Mouse (Mus musculus) kidney, postnatal 0 days (tissue): ENCODE measurements at regions not wholly inside any gene's neighbourhood (a gene's known extent, or its start where the extent isn't known, plus 50 kb on each side); places are given as distances from the start of the nearest gene placed in this dataset.

Experiments
- ATAC-seq: fragments of 200-750 bp; cut with Nextera tagmentation; replicated peaks from 2 replicates; pipeline ENCODE4 v1.8.0; 2017; ENCODE audit warnings: low read depth, moderate number of reproducible peaks, moderate TSS enrichment, moderate library complexity; ENCODE audit not compliant: low FRiP score
- DNase-seq: peaks from one replicate; pipeline ENCODE4 v3.0.0-alpha.2; 2016; ENCODE audit warnings: low spot score
- H3K27ac ChIP-seq: fragments of 300-500 bp; sonication (generic); 2 replicates; pipeline ENCODE4 v1.5.1; 2014; ENCODE audit warnings: mild to moderate bottlenecking
- H3K27me3 ChIP-seq: fragments of 300-500 bp; sonication (generic); 2 replicates; pipeline ENCODE4 v1.6.1; 2014; ENCODE audit warnings: low read length, mixed read lengths; ENCODE audit not compliant: insufficient read depth
- H3K36me3 ChIP-seq: fragments of 300-500 bp; sonication (generic); 2 replicates; pipeline ENCODE4 v1.6.1; 2014; ENCODE audit warnings: low read length, mixed read lengths; ENCODE audit not compliant: insufficient read depth
- H3K4me1 ChIP-seq: fragments of 300-500 bp; sonication (generic); replicated peaks from 2 replicates; pipeline ENCODE4 v1.6.1; 2014; ENCODE audit warnings: antibody characterized with exemption, low read length, mixed read lengths; ENCODE audit not compliant: insufficient read depth
- H3K4me2 ChIP-seq: fragments of 300-500 bp; sonication (generic); 2 replicates; pipeline ENCODE4 v1.6.1; 2014; ENCODE audit warnings: mild to moderate bottlenecking, low read length, moderate library complexity, mixed read lengths
- H3K4me3 ChIP-seq: fragments of 300-500 bp; sonication (generic); replicated peaks from 2 replicates; pipeline ENCODE4 v1.5.1; 2014; ENCODE audit warnings: low read depth, low read length
- H3K9ac ChIP-seq: fragments of 300-500 bp; sonication (generic); 2 replicates; pipeline ENCODE4 v1.6.1; 2014; ENCODE audit warnings: low read depth, low read length
- H3K9me3 ChIP-seq: fragments of 300-500 bp; sonication (generic); replicated peaks from 2 replicates; pipeline ENCODE4 v1.6.1; 2016; ENCODE audit warnings: low read length, inconsistent platforms, mixed read lengths
- CTCF ChIP-seq: IDR thresholded peaks from 2 replicates; pipeline ENCODE4 v1.5.1; 2016; ENCODE audit warnings: antibody characterized with exemption, low read depth, mild to moderate bottlenecking, moderate library complexity
- WGBS: fragments of 180-500 bp; shearing (Covaris S2); extraction: QIAGEN DNeasy Blood & Tissue Kit; methylation state at CpG from one replicate; pipeline ENCODE4 v1.1.7; 2014; 5-methylcytosine and 5-hydroxymethylcytosine counted together

DNA sequence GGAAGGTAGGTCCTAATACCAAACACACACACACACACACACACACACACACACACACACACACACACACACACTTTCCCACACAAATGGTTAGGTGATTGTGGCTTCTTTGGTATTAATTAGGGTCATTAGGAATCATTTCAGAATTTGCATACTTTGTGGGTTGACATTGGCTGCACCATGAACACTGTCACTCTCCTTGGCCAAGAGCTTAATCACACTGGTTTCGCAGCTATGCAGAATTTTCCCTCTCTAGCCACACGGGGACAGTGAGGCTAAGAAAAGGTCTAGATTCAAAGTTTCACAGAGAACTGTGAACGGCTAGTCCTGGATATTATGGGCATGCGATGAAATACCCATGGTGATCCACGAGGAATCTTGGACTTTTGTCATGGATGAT, 597.5 kb downstream of the Slc4a3 start:
- 67% methylated on average over 5 of the region's 5 CpGs for WGBS
- TF ChIP-seq CTCF = peak; percentile 14; the same call in 1 of the 2 replicates
- Histone ChIP-seq H3K4me2 (no peak overlapping the region), H3K36me3 (no peaks in the 10 kb centered on the region), H3K27ac (no peak overlapping the region), H3K4me1 (no peaks in the 10 kb centered on the region), H3K27me3 (no peaks in the 10 kb centered on the region), H3K9me3 (no peaks in the 10 kb centered on the region), H3K9ac (no peak overlapping the region), H3K4me3 (no peak overlapping the region)
- DNase-seq (no peak), ATAC-seq (no peak)

DNA sequence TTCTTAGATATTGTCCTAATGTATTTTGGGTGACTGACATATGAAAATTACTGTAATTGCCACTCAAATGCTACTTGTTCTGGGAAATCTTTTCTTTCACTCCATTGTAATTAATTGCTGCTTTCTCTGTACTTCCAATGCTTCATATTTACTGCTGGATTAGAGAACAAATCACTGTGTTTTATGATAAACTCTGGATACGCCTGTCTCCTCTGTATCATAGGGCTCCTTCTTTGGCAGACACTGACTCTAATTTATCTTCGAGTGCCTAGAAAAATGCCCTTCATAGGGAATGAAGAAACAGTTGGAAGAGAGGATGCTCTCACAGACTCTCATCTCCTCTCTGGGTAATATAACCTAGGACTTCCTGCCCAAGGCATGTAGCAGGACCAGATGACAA, 602.9 kb downstream of the Slc4a3 start:
- Histone ChIP-seq H3K4me3 (no peak overlapping the region), H3K27ac (no peak overlapping the region), H3K36me3 (no peaks in the 10 kb centered on the region), H3K27me3 (no peaks in the 10 kb centered on the region), H3K4me1 (no peaks in the 10 kb centered on the region), H3K9me3 (0 out of 2 replicates have a peak, but pooled peaks cover 4% of the 10 kb centered on the region), H3K4me2 (no peak overlapping the region), H3K9ac (no peak overlapping the region)
- DNase-seq = no peak
- no peak for TF ChIP-seq CTCF
- no peak for ATAC-seq
- WGBS = 88% methylated on average over 2 of the region's 2 CpGs

DNA sequence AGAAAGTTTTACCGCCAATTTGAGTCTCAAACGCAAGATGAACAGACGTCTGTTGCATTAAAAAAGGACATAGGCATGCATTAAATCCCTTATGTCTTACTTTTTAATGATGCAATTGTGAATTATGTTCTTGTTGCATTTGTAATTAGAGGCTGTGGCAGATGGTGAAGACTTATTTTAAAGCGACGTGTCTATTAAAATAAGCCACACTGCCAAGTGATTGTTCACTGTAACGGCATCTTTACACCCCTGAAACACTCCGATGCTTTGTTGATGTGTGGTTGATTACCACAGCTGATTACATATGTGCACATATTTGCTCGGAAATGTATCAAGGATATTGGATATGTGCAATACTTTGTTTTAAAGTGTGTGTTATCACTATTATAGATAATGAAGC, 610.2 kb downstream of the Slc4a3 start:
- DNase-seq (no peak), ATAC-seq (no peak)
- H3K27ac ChIP-seq = no peak overlapping the region
- H3K36me3 ChIP-seq = no peaks in the 10 kb centered on the region
- WGBS = 75% methylated on average over 8 of the region's 8 CpGs
- no peak overlapping the region for H3K4me3 ChIP-seq
- no peak overlapping the region for H3K9ac ChIP-seq
- H3K4me2 ChIP-seq = no peak overlapping the region
- H3K9me3 ChIP-seq = no peaks in the 10 kb centered on the region
- no peaks in the 10 kb centered on the region for H3K4me1 ChIP-seq
- H3K27me3 ChIP-seq = no peaks in the 10 kb centered on the region
- TF ChIP-seq CTCF = no peak

DNA sequence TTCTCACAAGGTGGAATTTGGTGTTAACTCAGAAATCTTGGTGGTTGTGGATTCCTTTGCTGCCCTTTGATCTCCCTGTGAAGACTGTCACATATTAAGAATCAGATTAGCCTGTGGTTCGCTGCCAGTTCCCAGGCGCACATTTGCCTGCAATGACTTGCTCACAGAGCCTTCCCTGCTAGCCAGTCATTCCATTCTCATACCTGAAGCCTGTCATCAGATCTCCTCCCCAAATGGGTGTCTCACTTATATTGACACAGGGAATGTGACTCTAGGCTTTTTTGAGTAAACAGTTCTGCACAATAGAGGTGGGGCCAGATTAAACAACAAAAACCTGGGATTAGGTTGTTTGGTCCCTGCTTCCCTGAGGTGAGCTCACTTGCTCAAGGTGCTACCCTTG, 621.4 kb downstream of the Slc4a3 start:
- no peaks in the 10 kb centered on the region for H3K27me3 ChIP-seq
- 72% methylated on average over 2 of the region's 2 CpGs for WGBS
- H3K9ac ChIP-seq = no peak overlapping the region
- no peak overlapping the region for H3K4me3 ChIP-seq
- no peak for ATAC-seq
- H3K4me2 ChIP-seq = no peak overlapping the region
- H3K9me3 ChIP-seq = no peaks in the 10 kb centered on the region
- TF ChIP-seq CTCF = no peak
- H3K4me1 ChIP-seq = no peaks in the 10 kb centered on the region
- no peak overlapping the region for H3K27ac ChIP-seq
- no peaks in the 10 kb centered on the region for H3K36me3 ChIP-seq
- DNase-seq = no peak

DNA sequence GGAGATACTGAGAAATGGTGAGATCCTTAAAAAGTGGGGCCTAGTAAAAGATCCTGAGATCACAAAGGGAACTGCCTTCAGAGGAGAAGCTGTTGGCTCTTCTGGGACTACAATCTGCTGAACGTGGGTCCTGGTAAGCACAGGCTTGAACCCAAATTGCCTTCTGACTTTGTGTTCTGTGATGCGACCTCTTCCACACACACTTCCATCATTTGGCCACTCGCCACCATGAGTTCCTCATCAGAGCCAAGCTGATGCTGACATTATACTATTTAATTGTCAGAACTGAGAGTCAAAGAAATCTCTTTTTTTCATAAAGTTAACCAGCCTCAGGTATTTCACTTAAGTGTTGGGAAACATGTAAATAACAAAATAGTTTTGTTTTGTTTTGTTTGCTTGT, 635.1 kb downstream of the Slc4a3 start:
- ATAC-seq (no peak), DNase-seq (no peak)
- Histone ChIP-seq H3K4me3 (no peak overlapping the region), H3K4me2 (no peak overlapping the region), H3K4me1 (no peaks in the 10 kb centered on the region), H3K27me3 (no peaks in the 10 kb centered on the region), H3K27ac (no peak overlapping the region), H3K36me3 (no peaks in the 10 kb centered on the region), H3K9ac (no peak overlapping the region), H3K9me3 (no peaks in the 10 kb centered on the region)
- no peak for TF ChIP-seq CTCF
- 75% methylated on average over 3 of the region's 3 CpGs for WGBS

DNA sequence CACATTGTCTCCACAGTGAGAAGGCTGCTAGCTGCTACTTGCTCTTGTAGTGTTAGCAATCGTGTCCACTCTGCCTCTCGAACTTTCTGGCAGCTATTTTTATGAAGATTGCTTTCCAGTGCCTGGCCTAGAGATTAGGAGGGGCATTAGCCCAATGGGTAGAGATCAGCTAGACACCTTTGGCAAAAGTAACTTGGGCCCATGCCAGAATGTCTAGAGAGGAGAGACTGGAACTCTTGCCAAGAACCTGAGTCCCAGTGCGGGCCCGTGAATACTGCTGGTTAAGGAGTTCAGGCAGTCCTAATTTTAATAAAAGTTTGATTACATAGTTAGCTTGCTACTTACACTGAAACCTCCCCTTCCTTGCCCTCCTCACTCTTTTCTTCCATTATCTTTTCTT, 648.8 kb downstream of the Slc4a3 start:
- Histone ChIP-seq H3K4me1 (no peaks in the 10 kb centered on the region), H3K27me3 (no peaks in the 10 kb centered on the region), H3K36me3 (no peaks in the 10 kb centered on the region), H3K9ac (no peak overlapping the region), H3K27ac (no peak overlapping the region), H3K4me2 (no peak overlapping the region), H3K9me3 (no peaks in the 10 kb centered on the region), H3K4me3 (no peak overlapping the region)
- WGBS = 85% methylated on average over 4 of the region's 4 CpGs
- ATAC-seq (no peak), DNase-seq (no peak)
- no peak for TF ChIP-seq CTCF

DNA sequence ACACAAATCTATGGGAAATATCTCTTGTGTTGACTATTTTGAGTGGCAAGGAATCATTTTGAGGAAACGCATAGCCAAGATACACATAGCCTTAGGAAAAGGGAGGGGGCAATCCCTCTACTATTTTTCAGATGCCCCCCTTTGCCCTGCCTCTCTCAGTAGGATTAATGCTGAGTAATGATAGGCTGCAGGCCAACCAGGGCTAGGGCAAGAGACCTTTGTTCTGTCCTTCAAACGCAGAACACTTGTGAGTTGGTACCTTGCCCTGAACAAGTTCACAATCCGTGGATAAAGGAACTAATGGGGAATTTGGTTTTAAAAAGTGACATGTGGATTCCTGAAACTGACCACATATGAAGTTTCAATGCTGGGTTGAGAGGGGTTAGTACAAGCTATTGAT, 651.6 kb downstream of the Slc4a3 start:
- 83% methylated on average over 3 of the region's 3 CpGs for WGBS
- TF ChIP-seq CTCF = no peak
- ATAC-seq (no peak), DNase-seq (no peak)
- Histone ChIP-seq H3K27ac (no peak overlapping the region), H3K4me2 (no peak overlapping the region), H3K4me3 (no peak overlapping the region), H3K27me3 (no peaks in the 10 kb centered on the region), H3K4me1 (no peaks in the 10 kb centered on the region), H3K9ac (no peak overlapping the region), H3K9me3 (no peaks in the 10 kb centered on the region), H3K36me3 (no peaks in the 10 kb centered on the region)
